Mouse (Mus musculus) lung, adult 2 months (tissue): ENCODE measurements at regions not wholly inside any gene's neighbourhood (a gene's known extent, or its start where the extent isn't known, plus 50 kb on each side); places are given as distances from the start of the nearest gene placed in this dataset.

Source experiments
- CTCF ChIP-seq: fragments of 200-500 bp; IDR thresholded peaks from 2 replicates; pipeline ENCODE4 v1.5.1; 2011; ENCODE audit warnings: mild to moderate bottlenecking, low read length, control low read depth; ENCODE audit not compliant: insufficient read depth
- POLR2A ChIP-seq: fragments of 200-500 bp; IDR thresholded peaks from 2 replicates; pipeline ENCODE4 v1.6.1; 2011; ENCODE audit warnings: low read depth, mild to moderate bottlenecking, control low read depth, low read length, borderline replicate concordance; ENCODE audit errors: extremely low read depth

DNA sequence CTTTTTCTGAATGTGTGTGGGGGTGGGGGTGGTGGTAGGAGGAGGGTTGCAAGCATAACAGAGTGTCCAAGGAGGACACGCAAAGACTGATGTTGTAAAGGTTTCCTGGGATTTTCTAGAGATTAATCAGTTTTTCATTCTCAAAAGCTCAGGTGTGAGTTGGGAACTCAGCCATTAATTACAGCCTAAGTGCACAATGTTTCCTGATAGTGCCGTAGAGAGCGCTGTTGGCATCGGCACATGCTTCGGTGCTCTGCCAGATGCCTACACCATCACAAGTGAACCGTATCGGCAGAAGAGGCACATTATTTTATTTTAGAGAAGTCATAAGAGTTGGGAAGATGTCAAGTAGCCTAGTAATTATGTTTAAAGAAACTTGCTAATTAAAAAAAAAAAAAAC is 388.9 kb downstream of the 1700129C05Rik start:
- TF ChIP-seq CTCF, result no peak
- TF ChIP-seq POLR2A, result no peak
